In the genomic region with DNA sequence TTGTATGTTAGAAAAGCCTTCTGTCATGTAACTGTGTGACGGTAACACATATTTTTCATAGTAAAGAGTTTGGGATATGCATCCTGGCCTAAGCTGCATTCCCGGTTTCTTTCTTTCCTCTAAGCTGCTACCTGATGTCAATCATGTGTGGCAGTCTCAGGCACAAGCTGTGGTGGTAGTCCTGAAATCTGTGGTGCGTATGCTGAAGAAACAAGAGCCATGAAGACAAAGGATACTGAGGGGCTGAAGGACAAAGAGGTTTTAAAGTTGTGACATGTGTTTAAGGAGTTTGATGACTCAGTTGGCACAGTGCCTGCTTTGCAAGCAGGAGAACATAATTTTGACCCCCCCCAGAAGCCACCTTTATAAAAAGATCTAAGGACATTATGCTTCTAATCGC, we compare ENCODE assay signal across 20 mouse cellular contexts.
A peak's percentile ranks its signal among the peaks of the same experiment; 100 is the strongest.
DNase-seq lines count a peak whose midpoint lies in the region; ATAC-seq and TF ChIP-seq lines count a peak whose summit lies in the region.
"Had no signal": no experiment of that assay in that cellular context is flagged by ENCODE, and none has a peak within 500 bp of the region (broad histone marks: within the 10 kb centered on the region; RNA-seq: fewer than 3 reads in every experiment).

No protein-coding gene starts in this region.

- ATAC-seq in forebrain, embryonic 12.5 days (ENCODE audit: low FRiP score), result no peak
- no peak for ATAC-seq in forebrain, embryonic 11.5 days (replicated peaks; ENCODE audit: low FRiP score)
- no peak for ATAC-seq in kidney, embryonic 16.5 days (ENCODE audit: low FRiP score, low TSS enrichment)
- ATAC-seq in stomach, embryonic 16.5 days (ENCODE audit: insufficient read depth, low FRiP score), result no peak
- no peak for ATAC-seq in stomach, postnatal 0 days (ENCODE audit: low FRiP score, low TSS enrichment)
- ATAC-seq: liver, embryonic 12.5 days; Patski had no signal

- H3K27ac ChIP-seq in forebrain, embryonic 12.5 days, result peak overlapping the region; percentile 67; the same call in 1 of the 2 replicates
- no peak overlapping the region for H3K27ac ChIP-seq in forebrain, embryonic 11.5 days (ENCODE audit: low read depth, low read length)
- H3K27ac ChIP-seq in kidney, embryonic 16.5 days (ENCODE audit: low read length), result peak overlapping the region; percentile 75; the same call in 1 of the 2 replicates
- 0 out of 2 replicates have a peak overlapping the region, but pooled peaks have one; percentile 48 for H3K27ac ChIP-seq in stomach, embryonic 16.5 days (ENCODE audit: low read length)
- H3K27ac ChIP-seq in stomach, postnatal 0 days (replicated peaks), result no peak overlapping the region
- H3K27ac ChIP-seq: limb, embryonic 13.5 days; liver, embryonic 12.5 days; neural tube, embryonic 12.5 days had no signal

- no peak overlapping the region for H3K4me2 ChIP-seq in forebrain, embryonic 12.5 days
- no peak overlapping the region for H3K4me2 ChIP-seq in forebrain, embryonic 11.5 days (ENCODE audit: low read depth, low read length, severe bottlenecking)
- H3K4me2 ChIP-seq in kidney, embryonic 16.5 days (replicated peaks; ENCODE audit: low read depth, low read length), result no peak overlapping the region
- H3K4me2 ChIP-seq in stomach, embryonic 16.5 days (ENCODE audit: low read depth, low read length), result no peak overlapping the region
- H3K4me2 ChIP-seq in stomach, postnatal 0 days (replicated peaks; ENCODE audit: low read depth), result no peak overlapping the region
- H3K4me2 ChIP-seq: liver, embryonic 12.5 days had no signal

- TF ChIP-seq CTCF in stomach, postnatal 0 days (IDR thresholded peaks at IDR 0.05; ENCODE audit: low read depth), result no peak

- WGBS in forebrain, embryonic 12.5 days, result 64% methylated on average over 4 of the region's 4 CpGs
- WGBS in forebrain, embryonic 11.5 days, result 77% methylated on average over 4 of the region's 4 CpGs
- WGBS in kidney, embryonic 16.5 days, result 77% methylated on average over 4 of the region's 4 CpGs
- 57% methylated on average over 4 of the region's 4 CpGs for WGBS in stomach, embryonic 16.5 days
- WGBS in stomach, postnatal 0 days, result 54% methylated on average over 4 of the region's 4 CpGs

- no peaks in the 10 kb centered on the region for H3K9me3 ChIP-seq in forebrain, embryonic 12.5 days
- no peaks in the 10 kb centered on the region for H3K9me3 ChIP-seq in forebrain, embryonic 11.5 days (ENCODE audit: control insufficient read depth, low read length)
- no peaks in the 10 kb centered on the region for H3K9me3 ChIP-seq in kidney, embryonic 16.5 days (ENCODE audit: low read length)
- no peaks in the 10 kb centered on the region; the same call in 1 of the 2 replicates for H3K9me3 ChIP-seq in stomach, embryonic 16.5 days (replicated peaks; ENCODE audit: control insufficient read depth, low read length)
- H3K9me3 ChIP-seq in stomach, postnatal 0 days (ENCODE audit: control insufficient read depth, low read length), result no peaks in the 10 kb centered on the region
- H3K9me3 ChIP-seq: liver, embryonic 12.5 days; neural tube, embryonic 12.5 days had no signal

- H3K36me3 ChIP-seq in forebrain, embryonic 12.5 days (replicated peaks), result no peaks in the 10 kb centered on the region
- no peaks in the 10 kb centered on the region for H3K36me3 ChIP-seq in forebrain, embryonic 11.5 days (ENCODE audit: control insufficient read depth, insufficient read depth, low read length)
- H3K36me3 ChIP-seq in kidney, embryonic 16.5 days (ENCODE audit: insufficient read depth, low read length), result 0 out of 2 replicates have a peak, but pooled peaks cover 4% of the 10 kb centered on the region
- H3K36me3 ChIP-seq in stomach, embryonic 16.5 days (ENCODE audit: control insufficient read depth, insufficient read depth, low read length), result no peaks in the 10 kb centered on the region; the same call in 1 of the 2 replicates
- H3K36me3 ChIP-seq in stomach, postnatal 0 days (ENCODE audit: control insufficient read depth, insufficient read depth, low read length), result no peaks in the 10 kb centered on the region
- H3K36me3 ChIP-seq: limb, embryonic 13.5 days; liver, embryonic 12.5 days; neural tube, embryonic 12.5 days had no signal

- H3K27me3 ChIP-seq in forebrain, embryonic 12.5 days, result no peaks in the 10 kb centered on the region
- H3K27me3 ChIP-seq in forebrain, embryonic 11.5 days (ENCODE audit: control insufficient read depth, insufficient read depth, low read length), result no peaks in the 10 kb centered on the region
- no peaks in the 10 kb centered on the region for H3K27me3 ChIP-seq in kidney, embryonic 16.5 days (ENCODE audit: insufficient read depth, low read length)
- H3K27me3 ChIP-seq in stomach, embryonic 16.5 days (ENCODE audit: control insufficient read depth, insufficient read depth, low read length), result no peaks in the 10 kb centered on the region
- H3K27me3 ChIP-seq in stomach, postnatal 0 days (ENCODE audit: control insufficient read depth, insufficient read depth, low read length), result no peaks in the 10 kb centered on the region
- H3K27me3 ChIP-seq: limb, embryonic 13.5 days; liver, embryonic 12.5 days; neural tube, embryonic 12.5 days; Patski had no signal

- no peak for TF ChIP-seq EP300 in stomach, postnatal 0 days (optimal IDR thresholded peaks at IDR 0.05)

- H3K4me1 ChIP-seq in forebrain, embryonic 12.5 days, result peaks cover 16% of the 10 kb centered on the region
- H3K4me1 ChIP-seq in forebrain, embryonic 11.5 days (replicated peaks; ENCODE audit: control insufficient read depth, insufficient read depth, low read length), result 0 out of 2 replicates have a peak, but pooled peaks cover 2% of the 10 kb centered on the region
- H3K4me1 ChIP-seq in kidney, embryonic 16.5 days (ENCODE audit: insufficient read depth, low read length), result peaks cover 17% of the 10 kb centered on the region
- H3K4me1 ChIP-seq in stomach, embryonic 16.5 days (ENCODE audit: control insufficient read depth, insufficient read depth, low read length), result peaks cover 18% of the 10 kb centered on the region
- peaks cover 4% of the 10 kb centered on the region for H3K4me1 ChIP-seq in stomach, postnatal 0 days (replicated peaks; ENCODE audit: control insufficient read depth, insufficient read depth)
- H3K4me1 ChIP-seq: liver, embryonic 12.5 days had no signal

- no peak for DNase-seq in forebrain, embryonic 11.5 days (ENCODE audit: low spot score)
- no peak for DNase-seq in kidney, adult 9 months
- no peak for DNase-seq in stomach, postnatal 0 days (ENCODE audit: low spot score)
- no peak for DNase-seq in adrenal gland, postnatal 25 days
- DNase-seq: cerebellum, adult 2 months; cerebellum, postnatal 25 days; kidney, postnatal 14 days; lung, adult 18-20 months; lung, postnatal 36 days; midbrain, embryonic 14.5 days; retina, postnatal 1 day; spleen, adult 18-20 months; thymus, postnatal 14 days had no signal

- H3K9ac ChIP-seq in forebrain, embryonic 12.5 days, result no peak overlapping the region
- no peak overlapping the region for H3K9ac ChIP-seq in forebrain, embryonic 11.5 days (ENCODE audit: low read length)
- H3K9ac ChIP-seq in kidney, embryonic 16.5 days (replicated peaks; ENCODE audit: low read length), result no peak overlapping the region
- H3K9ac ChIP-seq in stomach, embryonic 16.5 days (ENCODE audit: low read length), result no peak overlapping the region
- H3K9ac ChIP-seq in stomach, postnatal 0 days (ENCODE audit: low read length), result no peak overlapping the region
- H3K9ac ChIP-seq: limb, embryonic 13.5 days; liver, embryonic 12.5 days; neural tube, embryonic 12.5 days had no signal

- no peak overlapping the region for H3K4me3 ChIP-seq in forebrain, embryonic 12.5 days (replicated peaks)
- H3K4me3 ChIP-seq in forebrain, embryonic 11.5 days (ENCODE audit: low read depth, low read length), result no peak overlapping the region
- no peak overlapping the region for H3K4me3 ChIP-seq in kidney, embryonic 16.5 days (ENCODE audit: low read length)
- H3K4me3 ChIP-seq in stomach, embryonic 16.5 days (replicated peaks; ENCODE audit: low read length), result no peak overlapping the region
- no peak overlapping the region for H3K4me3 ChIP-seq in stomach, postnatal 0 days (ENCODE audit: low read depth, low read length)
- H3K4me3 ChIP-seq: limb, embryonic 13.5 days; liver, embryonic 12.5 days; neural tube, embryonic 12.5 days had no signal

Comparison
In these comparisons a context has a peak if more than half of its experiments do, and no peak if none do; other contexts are left out.
1. H3K27ac ChIP-seq: peak in forebrain, embryonic 12.5 days (single experiment), kidney, embryonic 16.5 days (single experiment) and stomach, embryonic 16.5 days (single experiment); none in forebrain, embryonic 11.5 days (single experiment) and stomach, postnatal 0 days (single experiment).